Mouse (Mus musculus) ovary, postnatal 36 days (tissue): ENCODE measurements around the gene Cep112.

ENCODE experiments used
- DNase-seq: peaks from one replicate; pipeline ENCODE4 v3.0.0; 2022; ENCODE audit warnings: low spot score, mixed read lengths

The Cep112 gene

GRCm38 (mm10) chr11:108605301-108605700, 180.3 kb downstream of the Cep112 start:
- peak; percentile 7 for DNase-seq

DNA sequence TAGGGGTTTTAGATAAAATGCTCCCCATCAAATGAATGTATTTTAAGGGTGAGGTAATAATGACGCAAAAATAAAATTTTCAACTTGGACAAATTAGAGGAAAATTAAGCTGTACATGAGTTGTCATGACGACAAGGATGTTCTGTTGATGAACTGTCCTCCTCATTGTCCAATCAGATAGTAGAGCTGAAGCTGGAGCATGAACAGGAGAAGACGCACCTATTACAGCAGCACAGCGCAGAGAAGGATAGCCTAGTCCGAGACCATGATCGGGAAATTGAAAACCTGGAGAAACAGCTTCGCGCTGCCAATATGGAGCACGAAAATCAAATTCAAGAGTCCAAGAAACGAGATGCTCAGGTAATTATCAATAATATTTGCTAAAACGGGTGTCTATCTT, 181.0 kb downstream of the Cep112 start:
- no peak for DNase-seq

DNA sequence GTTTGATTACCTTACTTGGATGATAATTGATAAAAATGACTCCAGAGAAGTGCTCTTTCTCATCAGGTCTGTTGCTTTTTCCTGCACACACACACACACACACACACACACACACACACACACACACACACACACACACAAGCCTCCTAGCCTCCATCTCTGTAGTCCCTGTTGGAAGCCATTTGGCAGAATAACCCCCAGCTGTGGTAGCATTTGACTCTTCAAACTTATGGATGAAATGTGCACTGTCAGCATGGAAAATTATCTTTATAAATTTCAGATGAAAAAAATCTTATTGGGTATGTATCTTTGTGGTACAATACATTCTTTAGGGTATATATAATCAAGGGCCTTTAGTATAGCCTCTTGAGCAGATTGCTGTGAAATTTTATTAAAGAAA, 181.8 kb downstream of the Cep112 start:
- no peak for DNase-seq

DNA sequence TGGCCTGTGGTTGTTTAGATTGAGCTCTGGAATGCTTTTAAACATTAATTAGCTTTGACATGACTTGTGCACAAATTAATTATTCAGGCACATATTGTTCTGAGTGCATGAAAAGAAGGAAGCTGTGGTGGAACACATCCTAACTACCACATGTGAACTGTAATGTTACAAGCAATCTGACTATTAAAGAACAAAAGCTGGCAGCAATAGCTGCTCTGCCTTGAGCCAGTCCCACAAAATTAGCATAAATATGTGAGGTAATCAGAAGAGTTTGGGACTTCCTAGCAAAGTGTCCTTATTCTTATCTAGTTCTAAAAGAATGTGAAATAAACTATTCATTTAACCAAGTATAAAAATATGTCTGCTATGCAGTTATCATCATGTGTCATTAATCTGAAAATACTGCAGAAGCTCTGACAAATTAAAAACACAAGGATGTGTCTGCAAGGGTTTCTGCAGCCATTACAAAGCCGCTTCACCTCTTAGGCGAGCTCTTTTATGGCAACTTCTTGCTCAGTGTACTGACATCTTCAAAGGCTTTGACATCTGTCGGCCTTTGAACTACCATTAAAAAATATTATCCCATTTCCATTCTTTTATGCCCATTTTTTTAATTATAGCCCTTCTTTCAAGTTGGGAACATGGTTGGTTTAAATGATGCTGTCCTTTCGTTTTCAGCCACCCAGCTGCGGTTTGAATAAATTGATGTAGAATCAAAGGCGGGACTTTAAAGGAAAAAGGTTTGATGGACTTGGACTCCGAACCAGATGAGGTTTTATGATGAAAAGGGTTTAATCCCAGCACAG, 195.8 kb downstream of the Cep112 start:
- DNase-seq, result no peak

DNA sequence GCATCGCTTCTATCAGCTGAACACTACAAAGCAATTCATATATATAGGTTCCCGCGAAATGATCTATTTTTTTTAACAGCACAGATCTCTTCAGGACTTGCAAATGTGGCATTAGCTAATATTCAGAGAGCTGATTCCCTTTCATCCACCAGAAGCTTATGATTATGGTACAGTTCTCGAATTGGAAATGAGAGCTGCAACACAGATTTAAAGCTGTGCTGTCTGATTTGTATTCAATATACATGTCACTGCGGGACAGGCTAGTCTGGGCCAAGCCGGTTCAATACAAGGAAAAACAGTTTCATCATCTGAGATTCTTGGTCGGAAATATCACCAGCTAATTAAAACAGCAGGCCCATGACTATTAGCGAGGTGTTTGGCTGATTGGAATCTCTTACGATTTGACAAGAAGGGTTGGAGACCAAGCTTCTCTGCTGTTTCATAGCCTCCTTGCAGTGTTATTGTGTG, 196.5 kb downstream of the Cep112 start:
- no peak for DNase-seq

DNA sequence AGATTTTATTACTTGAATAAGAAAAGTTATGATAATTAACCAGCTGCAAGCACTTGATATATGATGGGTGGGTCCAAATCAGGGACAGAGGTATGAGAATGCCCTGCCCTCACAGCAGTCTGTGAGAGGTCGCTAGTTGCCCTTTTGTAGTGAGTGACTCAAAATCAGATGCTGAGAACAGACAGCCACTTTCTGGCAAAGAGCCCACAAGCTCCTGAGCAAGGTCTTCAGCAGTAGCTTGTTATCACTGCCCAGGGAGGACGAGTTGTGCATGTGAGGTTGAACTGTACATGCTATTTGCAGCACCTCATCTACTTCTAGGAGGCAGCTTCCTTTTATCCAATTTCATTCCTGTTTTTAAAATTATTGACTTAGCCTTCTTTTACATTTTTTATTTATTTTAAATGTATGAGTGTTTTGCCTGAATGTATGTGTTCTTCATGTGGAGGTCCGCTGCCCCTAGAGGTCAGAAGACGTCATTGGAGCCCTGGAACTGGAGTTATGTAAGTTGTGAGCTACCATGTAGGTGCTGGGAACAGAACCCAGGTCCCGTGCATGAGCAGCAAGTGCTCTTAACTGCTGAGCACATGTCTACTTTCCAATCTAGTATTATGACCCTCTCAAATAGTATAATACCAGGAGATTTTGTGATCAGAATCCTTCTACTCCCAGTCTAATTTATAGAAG, 200.7 kb downstream of the Cep112 start:
- DNase-seq, result peak; percentile 12

DNA sequence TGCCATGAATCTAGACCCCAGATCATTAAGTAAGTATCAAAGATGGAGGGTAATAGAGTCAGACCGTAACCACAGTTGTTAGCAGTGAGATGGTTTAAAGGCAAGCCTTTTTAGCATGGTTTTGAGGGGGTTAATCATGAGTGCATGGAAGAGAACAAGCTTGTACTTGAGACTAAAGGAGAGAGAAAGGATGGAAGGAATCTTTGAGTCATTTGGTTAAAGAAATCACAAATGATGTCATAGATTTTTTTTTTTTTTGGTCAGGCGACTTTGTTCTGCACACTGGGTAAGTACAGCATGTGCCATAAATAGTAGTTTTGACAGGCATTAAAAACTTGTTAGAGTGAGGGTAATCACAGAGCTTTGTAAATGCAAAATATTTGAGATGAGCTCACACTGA, 212.8 kb downstream of the Cep112 start:
- DNase-seq, result no peak

- DNase-seq, result no peak
Observed at GRCm38 (mm10) chr11:108655574-108655973, 230.6 kb downstream of the Cep112 start.

- no peak for DNase-seq
Observed at GRCm38 (mm10) chr11:108682014-108682413, 257.0 kb downstream of the Cep112 start.

- DNase-seq, result no peak
Observed at GRCm38 (mm10) chr11:108696563-108696962, 271.6 kb downstream of the Cep112 start.

GRCm38 (mm10) chr11:108752301-108752700, 327.3 kb downstream of the Cep112 start:
- DNase-seq, result peak; percentile 78

- DNase-seq, result no peak
Observed at GRCm38 (mm10) chr11:108752765-108753164, 327.8 kb downstream of the Cep112 start.

DNA sequence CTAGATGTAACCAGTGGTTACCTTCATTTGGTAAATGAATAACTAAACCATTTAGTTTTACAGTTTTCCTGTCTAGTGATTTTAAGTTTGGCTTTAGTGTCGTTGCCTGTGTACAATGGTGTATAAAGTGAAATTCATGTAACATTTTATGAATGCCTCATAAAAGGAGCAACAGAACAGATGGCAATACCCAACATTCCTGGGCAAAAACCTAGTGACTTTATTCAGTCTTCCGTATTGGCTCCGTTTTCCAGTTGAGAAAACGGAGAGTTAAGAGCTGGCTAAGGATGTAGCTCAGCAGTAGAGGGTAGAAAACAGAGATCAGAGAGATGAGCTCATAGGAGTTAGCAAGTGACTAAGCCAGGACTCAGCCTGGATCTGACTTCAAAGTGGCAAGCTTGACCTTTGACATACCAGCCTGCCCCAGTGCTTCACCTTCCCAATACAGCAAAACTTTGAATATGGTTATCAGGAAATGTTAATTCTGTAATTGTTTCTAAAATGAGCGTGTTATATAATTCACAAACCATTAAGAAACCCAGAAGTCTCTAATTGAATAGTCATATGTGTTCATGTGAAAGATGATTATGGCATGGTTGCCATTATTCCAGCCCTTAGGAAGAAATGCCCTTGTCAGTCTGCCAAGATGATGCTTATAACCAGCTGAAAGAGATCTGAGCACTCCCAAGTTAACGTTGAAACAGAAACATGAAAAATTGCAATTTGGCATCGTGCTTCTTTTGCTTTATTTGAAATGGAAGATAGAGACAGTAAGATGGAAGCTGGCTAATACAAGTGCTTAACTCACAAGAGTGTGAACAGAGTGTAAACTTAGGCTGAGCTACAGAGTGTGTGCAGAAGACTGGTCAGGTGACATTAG, 328.6 kb downstream of the Cep112 start:
- DNase-seq, result no peak

DNA sequence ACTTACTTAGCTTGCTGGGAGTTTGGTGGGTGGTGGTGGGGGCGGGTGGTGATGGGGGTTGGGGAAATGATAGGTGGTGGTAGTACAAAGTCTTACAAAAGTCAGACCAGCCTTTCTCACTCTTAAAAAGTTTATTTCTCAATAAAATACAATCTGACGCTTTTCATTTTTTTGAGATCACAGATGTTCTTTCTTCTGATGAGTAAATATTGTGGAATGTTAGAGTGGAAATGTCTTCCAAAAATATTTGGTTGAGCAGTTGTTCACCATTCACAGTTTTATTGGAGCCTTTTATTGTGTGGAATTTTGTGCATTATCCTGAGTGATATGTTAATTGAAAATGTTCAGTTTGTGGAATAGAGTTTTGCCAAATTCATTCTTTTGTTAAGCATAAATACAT, 332.2 kb downstream of the Cep112 start:
- DNase-seq, result no peak

DNA sequence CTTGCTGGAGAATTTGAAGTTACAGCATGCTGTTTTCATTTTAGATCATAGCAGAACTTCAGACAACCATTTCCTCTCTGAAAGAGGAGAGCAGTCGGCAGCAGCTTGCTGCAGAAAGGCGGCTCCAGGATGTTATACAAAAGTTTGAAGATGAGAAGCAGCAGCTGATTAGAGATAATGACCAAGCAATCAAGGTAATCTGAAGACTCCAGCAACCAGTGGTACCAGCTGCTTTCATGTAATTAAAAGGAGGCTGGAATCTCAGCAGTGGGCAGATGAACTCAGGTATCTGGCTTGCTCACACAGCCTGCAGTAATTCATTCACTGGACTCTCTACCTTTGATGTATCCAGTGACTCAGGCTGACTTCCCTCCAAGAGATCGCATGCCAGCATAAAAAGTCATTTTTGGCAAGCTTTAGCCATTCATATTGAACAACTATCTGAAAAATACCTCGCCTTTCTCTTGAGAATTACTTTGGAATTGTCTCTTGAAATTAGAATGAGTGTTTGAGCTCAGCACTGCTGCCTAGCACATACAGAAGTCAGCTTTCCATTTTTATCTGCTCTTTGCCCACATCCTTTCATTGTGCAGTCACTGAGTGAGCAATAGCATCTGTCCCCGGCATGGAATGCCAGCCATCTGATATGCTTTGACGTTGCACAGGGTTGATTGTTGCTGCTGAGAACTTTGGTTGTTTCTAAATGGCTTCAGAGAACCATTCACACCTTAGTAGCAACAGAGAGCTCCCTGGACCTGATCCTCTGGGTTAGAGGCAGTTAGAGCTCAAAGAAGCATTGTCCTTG, 332.8 kb downstream of the Cep112 start:
- no peak for DNase-seq

- no peak for DNase-seq
Observed at GRCm38 (mm10) chr11:108770064-108770463, 345.1 kb downstream of the Cep112 start.

- DNase-seq, result peak; percentile 31
Observed at GRCm38 (mm10) chr11:108774019-108774670, 349.2 kb downstream of the Cep112 start.

GRCm38 (mm10) chr11:108777158-108777557, 352.2 kb downstream of the Cep112 start:
- DNase-seq, result no peak

DNA sequence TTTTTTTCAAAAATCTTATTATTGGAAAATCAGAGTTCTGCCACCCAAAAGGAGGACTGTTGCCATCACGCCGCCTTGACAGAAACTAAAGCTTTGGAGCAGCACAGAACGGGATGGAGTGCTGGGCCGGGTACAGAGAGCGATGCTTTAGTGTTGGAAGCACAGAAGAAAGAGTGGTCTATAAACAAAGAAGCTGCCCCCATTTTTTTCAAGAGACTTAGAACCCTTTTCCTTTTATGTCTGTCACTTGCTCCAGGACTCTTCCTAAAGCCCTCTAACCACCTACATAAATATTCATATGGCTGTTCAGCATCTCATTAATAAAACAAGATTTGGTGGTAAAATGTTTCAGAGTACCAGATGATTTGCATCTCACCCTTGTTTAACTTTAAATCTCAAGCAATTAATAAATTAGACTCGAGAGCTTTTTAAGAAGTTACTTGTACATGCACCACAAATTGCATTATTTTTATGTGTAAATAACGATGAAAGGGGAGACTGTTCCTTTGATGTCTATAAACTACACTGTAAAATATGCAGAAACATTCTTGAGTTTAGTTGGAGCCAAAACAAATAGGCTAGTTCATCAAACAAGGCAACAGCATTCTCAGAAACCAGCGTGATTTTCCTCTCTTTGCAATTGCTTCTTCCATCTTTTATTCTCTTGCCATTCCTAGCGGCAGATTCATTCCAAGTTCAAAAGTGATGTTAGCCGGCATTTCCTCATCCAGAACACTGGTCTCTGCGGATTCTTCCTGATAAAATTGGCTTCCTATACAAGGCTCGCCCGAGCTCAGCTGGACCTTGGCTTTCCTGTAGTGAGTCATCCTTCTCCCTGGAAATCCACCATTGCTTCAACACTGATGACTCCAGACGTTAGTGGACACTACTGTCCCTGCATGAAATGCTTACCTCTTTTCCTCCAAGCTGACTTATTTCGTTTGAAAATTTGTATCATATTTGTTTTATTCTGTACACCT, 355.6 kb downstream of the Cep112 start:
- DNase-seq, result no peak

DNA sequence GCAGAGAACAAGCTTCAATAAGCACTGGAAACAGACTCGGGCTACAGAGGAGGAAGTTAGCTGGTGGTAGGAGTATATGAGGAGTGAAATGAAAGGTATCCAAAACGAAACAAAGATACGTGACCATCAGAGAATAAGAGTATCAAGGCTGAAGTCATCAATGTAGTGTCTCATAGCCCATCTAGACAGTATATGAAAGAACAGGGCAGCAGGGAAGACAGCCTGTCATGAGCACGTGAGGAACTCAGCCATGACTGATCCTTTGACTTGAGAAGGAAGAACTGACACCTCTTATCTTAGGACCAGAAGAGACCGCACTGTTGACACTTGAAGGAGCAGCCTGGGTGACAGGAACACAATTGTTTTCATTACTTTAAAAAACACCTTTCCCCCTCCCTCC, 373.4 kb downstream of the Cep112 start:
- DNase-seq, result no peak
